ENCODE assay signal across 15 mouse cellular contexts in genomic region chr14:120544495-120544894, GRCm38 (mm10).
DNase-seq lines count a peak whose midpoint lies in the region; ATAC-seq and TF ChIP-seq lines count a peak whose summit lies in the region.
"Had no signal": no experiment of that assay in that cellular context is flagged by ENCODE, and none has a peak within 500 bp of the region (broad histone marks: within the 10 kb centered on the region; RNA-seq: fewer than 3 reads in every experiment).

No protein-coding gene starts in this region.

- no peak overlapping the region for H3K4me3 ChIP-seq in heart, embryonic 16.5 days (ENCODE audit: low read length)
- no peak overlapping the region for H3K4me3 ChIP-seq in heart, embryonic 10.5 days
- H3K4me3 ChIP-seq in lung, embryonic 16.5 days (ENCODE audit: low read length) = no peak overlapping the region
- no peak overlapping the region for H3K4me3 ChIP-seq in lung, adult 2 months (replicated peaks; ENCODE audit: extremely low read depth, low read depth, low read length)
- H3K4me3 ChIP-seq in hindbrain, embryonic 16.5 days (ENCODE audit: low read length) = no peak overlapping the region
- H3K4me3 ChIP-seq: forebrain, embryonic 13.5 days; limb, embryonic 13.5 days; midbrain, embryonic 15.5 days had no signal

- no peaks in the 10 kb centered on the region for H3K9me3 ChIP-seq in heart, embryonic 16.5 days (replicated peaks; ENCODE audit: control insufficient read depth, low read length)
- no peaks in the 10 kb centered on the region for H3K9me3 ChIP-seq in heart, embryonic 10.5 days
- H3K9me3 ChIP-seq in lung, embryonic 16.5 days (ENCODE audit: control insufficient read depth, low read length) = no peaks in the 10 kb centered on the region
- H3K9me3 ChIP-seq in hindbrain, embryonic 16.5 days (ENCODE audit: control insufficient read depth, low read length) = no peaks in the 10 kb centered on the region
- H3K9me3 ChIP-seq: forebrain, embryonic 13.5 days; limb, embryonic 13.5 days; midbrain, embryonic 15.5 days had no signal

- H3K27ac ChIP-seq in heart, embryonic 16.5 days (ENCODE audit: low read length) = peak overlapping the region; percentile 25; the same call in 1 of the 2 replicates
- H3K27ac ChIP-seq in heart, embryonic 10.5 days = no peak overlapping the region
- H3K27ac ChIP-seq in lung, embryonic 16.5 days (ENCODE audit: low read length) = peak overlapping the region; percentile 75
- no peak overlapping the region for H3K27ac ChIP-seq in hindbrain, embryonic 16.5 days (ENCODE audit: low read depth, low read length)
- H3K27ac ChIP-seq: forebrain, embryonic 13.5 days; hindbrain, embryonic 14.5 days; limb, embryonic 13.5 days; macrophage; midbrain, embryonic 15.5 days; stomach, postnatal 0 days had no signal

- no peak for ATAC-seq in heart, embryonic 16.5 days (replicated peaks; ENCODE audit: extremely low read depth, insufficient read depth, low FRiP score)
- ATAC-seq in lung, embryonic 16.5 days (ENCODE audit: low read depth) = 0 out of 2 replicates have a peak, but pooled peaks have one; percentile 37
- peak; percentile 40; the same call in 1 of the 2 replicates for ATAC-seq in common myeloid progenitor, adult 5-6 weeks (replicated peaks; ENCODE audit: low read depth, poor library complexity, severe bottlenecking)
- no peak for ATAC-seq in hindbrain, embryonic 16.5 days
- ATAC-seq: forebrain, embryonic 13.5 days; midbrain, embryonic 15.5 days had no signal

- TF ChIP-seq CTCF in lung, adult 2 months (IDR thresholded peaks at IDR 0.05; ENCODE audit: insufficient read depth, low read length) = no peak

- no peaks in the 10 kb centered on the region for H3K4me1 ChIP-seq in heart, embryonic 16.5 days (ENCODE audit: control insufficient read depth, insufficient read depth, low read length)
- no peaks in the 10 kb centered on the region for H3K4me1 ChIP-seq in heart, embryonic 10.5 days
- H3K4me1 ChIP-seq in lung, embryonic 16.5 days (replicated peaks; ENCODE audit: control insufficient read depth, insufficient read depth, low read length) = peaks cover 2% of the 10 kb centered on the region; the same call in 1 of the 2 replicates
- H3K4me1 ChIP-seq in lung, adult 2 months (ENCODE audit: control insufficient read depth, insufficient read depth, low read length) = peaks cover 6% of the 10 kb centered on the region
- H3K4me1 ChIP-seq in hindbrain, embryonic 16.5 days (ENCODE audit: control insufficient read depth, insufficient read depth, low read depth, low read length) = no peaks in the 10 kb centered on the region
- H3K4me1 ChIP-seq: forebrain, embryonic 13.5 days; limb, embryonic 13.5 days; midbrain, embryonic 15.5 days had no signal

- no peaks in the 10 kb centered on the region for H3K36me3 ChIP-seq in heart, embryonic 16.5 days (ENCODE audit: control insufficient read depth, insufficient read depth)
- H3K36me3 ChIP-seq in heart, embryonic 10.5 days = no peaks in the 10 kb centered on the region
- H3K36me3 ChIP-seq in lung, embryonic 16.5 days (ENCODE audit: control insufficient read depth, insufficient read depth, low read length) = no peaks in the 10 kb centered on the region
- H3K36me3 ChIP-seq in hindbrain, embryonic 16.5 days (ENCODE audit: control insufficient read depth, insufficient read depth, low read length) = no peaks in the 10 kb centered on the region
- H3K36me3 ChIP-seq: limb, embryonic 13.5 days; midbrain, embryonic 15.5 days had no signal

- no peak overlapping the region; the same call in 1 of the 2 replicates for H3K4me2 ChIP-seq in heart, embryonic 16.5 days (ENCODE audit: low read depth, low read length)
- no peak overlapping the region for H3K4me2 ChIP-seq in lung, embryonic 16.5 days (ENCODE audit: low read depth, low read length)
- no peak overlapping the region for H3K4me2 ChIP-seq in hindbrain, embryonic 16.5 days (ENCODE audit: low read length)
- H3K4me2 ChIP-seq: forebrain, embryonic 13.5 days; hindbrain, embryonic 14.5 days; limb, embryonic 13.5 days; midbrain, embryonic 15.5 days had no signal

- no peak overlapping the region for H3K9ac ChIP-seq in heart, embryonic 16.5 days (ENCODE audit: low read length)
- H3K9ac ChIP-seq in lung, embryonic 16.5 days (ENCODE audit: low read length) = no peak overlapping the region
- H3K9ac ChIP-seq in hindbrain, embryonic 16.5 days (ENCODE audit: low read depth, low read length) = no peak overlapping the region
- H3K9ac ChIP-seq: forebrain, embryonic 13.5 days; hindbrain, embryonic 14.5 days; limb, embryonic 13.5 days; midbrain, embryonic 15.5 days had no signal

- no peaks in the 10 kb centered on the region for H3K27me3 ChIP-seq in heart, embryonic 16.5 days (ENCODE audit: control insufficient read depth, insufficient read depth, low read length)
- no peaks in the 10 kb centered on the region for H3K27me3 ChIP-seq in heart, embryonic 10.5 days (ENCODE audit: insufficient read depth, poor library complexity, severe bottlenecking)
- no peaks in the 10 kb centered on the region for H3K27me3 ChIP-seq in lung, embryonic 16.5 days (ENCODE audit: control insufficient read depth, insufficient read depth, low read depth, low read length)
- no peaks in the 10 kb centered on the region for H3K27me3 ChIP-seq in hindbrain, embryonic 16.5 days (replicated peaks; ENCODE audit: control insufficient read depth, insufficient read depth, low read length)
- H3K27me3 ChIP-seq: forebrain, embryonic 13.5 days; limb, embryonic 13.5 days; midbrain, embryonic 15.5 days had no signal

- TF ChIP-seq POLR2A in lung, adult 2 months (IDR thresholded peaks at IDR 0.05; ENCODE audit: borderline replicate concordance, extremely low read depth, low read depth, low read length) = no peak

- no peak for DNase-seq in heart, embryonic 10.5 days (ENCODE audit: low spot score)
- DNase-seq in lung, adult 2 months = no peak
- peak; percentile 40 for DNase-seq in thymus, postnatal 14 days
- DNase-seq: adrenal gland, postnatal 36 days; cerebellum, postnatal 10 days had no signal

- 72% methylated on average over 6 of the region's 6 CpGs for WGBS in heart, embryonic 16.5 days
- 65% methylated on average over 6 of the region's 6 CpGs for WGBS in heart, embryonic 10.5 days
- 71% methylated on average over 6 of the region's 6 CpGs for WGBS in lung, embryonic 16.5 days
- 57% methylated on average over 6 of the region's 6 CpGs for WGBS in lung, adult 2 months
- WGBS in hindbrain, embryonic 16.5 days = 88% methylated on average over 6 of the region's 6 CpGs

Comparison
In these comparisons a context has a peak if more than half of its experiments do, and no peak if none do; other contexts are left out.
1. H3K27ac ChIP-seq: peak in heart, embryonic 16.5 days (single experiment) and lung, embryonic 16.5 days (single experiment); none in heart, embryonic 10.5 days (single experiment) and hindbrain, embryonic 16.5 days (single experiment).
2. ATAC-seq: peak in lung, embryonic 16.5 days (single experiment) and common myeloid progenitor, adult 5-6 weeks (single experiment); none in heart, embryonic 16.5 days (single experiment) and hindbrain, embryonic 16.5 days (single experiment).